Mouse (Mus musculus) intestine, embryonic 14.5 days (tissue): ENCODE data around the gene Tctex1d4. TPM values are rescaled to one million over a fixed set of nuclear protein-coding genes. Genes with fewer than 3 reads are reported as not detected.

Experiments used
- ATAC-seq: fragments of 200-750 bp; cut with Nextera tagmentation; replicated peaks from 2 replicates; pipeline ENCODE4 v1.8.0; 2017; ENCODE audit warnings: low read depth, moderate number of reproducible peaks, moderate TSS enrichment, moderate library complexity; ENCODE audit not compliant: low FRiP score, low TSS enrichment
- DNase-seq: peaks from one replicate; pipeline ENCODE4 v3.0.0-alpha.2; 2018; ENCODE audit warnings: low spot score
- H3K27ac ChIP-seq: fragments of 300-500 bp; sonication (generic); 2 replicates; pipeline ENCODE4 v1.5.1; 2014; ENCODE audit warnings: low read depth, mild to moderate bottlenecking, control low read depth
- H3K27me3 ChIP-seq: fragments of 300-500 bp; sonication (generic); replicated peaks from 2 replicates; pipeline ENCODE4 v1.6.1; 2014; ENCODE audit warnings: low read length, control low read depth; ENCODE audit not compliant: control insufficient read depth, insufficient read depth
- H3K36me3 ChIP-seq: fragments of 300-500 bp; sonication (generic); 2 replicates; pipeline ENCODE4 v1.6.1; 2014; ENCODE audit warnings: low read length, control low read depth; ENCODE audit not compliant: control insufficient read depth, insufficient read depth
- H3K4me1 ChIP-seq: fragments of 300-500 bp; sonication (generic); replicated peaks from 2 replicates; pipeline ENCODE4 v1.6.1; 2014; ENCODE audit warnings: low read length, control low read depth, mixed read lengths; ENCODE audit not compliant: control insufficient read depth, insufficient read depth
- H3K4me2 ChIP-seq: fragments of 300-500 bp; sonication (generic); 2 replicates; pipeline ENCODE4 v1.6.1; 2014; ENCODE audit warnings: low read length
- H3K4me3 ChIP-seq: fragments of 300-500 bp; sonication (generic); 2 replicates; pipeline ENCODE4 v1.5.1; 2014; ENCODE audit warnings: low read depth, low read length, control low read depth, mixed read lengths
- H3K9ac ChIP-seq: fragments of 300-500 bp; sonication (generic); 2 replicates; pipeline ENCODE4 v1.6.1; 2014; ENCODE audit warnings: mild to moderate bottlenecking, low read length
- H3K9me3 ChIP-seq: fragments of 300-500 bp; sonication (generic); 2 replicates; pipeline ENCODE4 v1.6.1; 2016; ENCODE audit warnings: low read length, control low read depth; ENCODE audit not compliant: control insufficient read depth
- WGBS: fragments of 180-500 bp; shearing (Covaris S2); extraction: QIAGEN DNeasy Blood & Tissue Kit; methylation state at CpG from one replicate; pipeline ENCODE4 v1.1.7; 2014; 5-methylcytosine and 5-hydroxymethylcytosine counted together
- polyA plus RNA-seq: library from polyadenylated mRNA; unstranded; fragments of >200 nt; fragmentation: Nextera tagmentation; extraction: Ambion mirVana; gene quantifications from 2 replicates; pipeline ENCODE4 v1.2.1, GENCODE M21; 2014

Gene Tctex1d4
- polyA plus RNA-seq, 1 experiment from 2014 or later, result not detected

DNA sequence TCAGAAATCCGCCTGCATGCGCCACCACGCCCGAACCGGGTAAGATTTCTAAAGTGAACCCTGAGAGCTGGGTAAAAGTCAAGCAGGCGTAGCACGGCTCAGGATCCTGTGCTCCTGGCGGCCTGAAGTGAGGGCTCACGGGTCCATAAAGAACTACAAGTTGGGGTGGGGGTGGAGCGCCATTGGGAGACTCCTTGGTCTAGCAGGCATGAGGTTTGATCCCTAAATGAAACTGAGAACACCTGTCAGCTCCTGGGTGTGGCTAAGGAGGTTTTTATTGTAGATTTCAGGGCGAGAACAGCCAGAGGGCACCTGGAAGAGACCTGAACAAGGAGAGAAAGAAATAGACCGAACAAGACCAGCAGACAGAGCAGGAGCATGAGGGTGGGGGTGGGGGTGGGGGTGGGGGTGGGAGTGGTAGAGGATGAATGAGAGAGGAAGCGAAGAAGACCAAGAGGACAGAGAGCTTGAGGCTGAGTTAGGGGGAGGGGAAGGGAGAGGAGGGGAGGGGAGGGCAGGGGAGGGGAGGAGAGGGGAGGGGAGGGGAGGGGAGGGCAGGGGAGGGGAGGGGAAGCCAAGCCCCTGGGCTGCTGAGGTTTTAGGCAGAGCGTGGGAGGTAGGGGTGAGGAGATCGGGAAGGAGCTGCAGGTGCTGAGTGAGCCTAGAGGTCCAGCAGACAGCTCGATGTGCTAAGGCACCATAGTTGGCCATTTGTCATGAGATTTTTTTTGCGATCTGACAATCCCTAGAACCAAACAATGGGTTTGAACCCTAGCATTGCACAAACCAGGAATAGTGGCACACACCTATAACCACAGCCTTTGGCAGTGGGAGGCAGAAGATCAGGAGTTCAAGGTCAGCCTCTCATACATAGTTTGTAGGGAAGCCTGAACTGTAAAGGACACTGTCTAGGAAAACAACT, 12.0 kb downstream of the Tctex1d4 start:
- Histone ChIP-seq H3K4me1 (0 out of 2 replicates have a peak, but pooled peaks cover 3% of the 10 kb centered on the region), H3K27me3 (no peaks in the 10 kb centered on the region), H3K9me3 (no peaks in the 10 kb centered on the region), H3K4me2 (no peak overlapping the region), H3K27ac (no peak overlapping the region), H3K36me3 (no peaks in the 10 kb centered on the region), H3K9ac (no peak overlapping the region), H3K4me3 (no peak overlapping the region)
- DNase-seq (no peak), ATAC-seq (no peak)
- WGBS, result 65% methylated on average over 16 of the region's 17 CpGs

DNA sequence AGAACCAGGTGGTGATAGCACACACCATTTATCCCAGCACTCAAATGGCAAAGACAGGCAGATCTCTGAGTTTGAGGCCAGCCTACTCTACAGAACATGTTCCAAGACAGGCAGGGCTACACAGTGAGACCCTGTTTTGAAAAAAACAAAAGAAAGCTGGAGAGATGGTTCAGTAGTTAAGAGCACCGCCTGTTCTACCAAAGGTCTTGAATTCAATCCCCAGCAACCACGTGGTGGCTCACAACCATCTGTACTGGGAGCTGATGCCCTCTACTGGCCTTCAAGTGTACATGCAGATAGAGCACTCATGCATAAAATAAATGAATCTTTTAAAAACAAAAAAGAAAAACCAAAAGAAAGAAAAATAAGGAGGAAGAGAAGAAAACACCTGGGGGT, 12.6 kb downstream of the Tctex1d4 start:
- WGBS, result 5% methylated on average over 2 of the region's 2 CpGs
- Histone ChIP-seq H3K27ac (no peak overlapping the region), H3K9ac (no peak overlapping the region), H3K9me3 (no peaks in the 10 kb centered on the region), H3K36me3 (no peaks in the 10 kb centered on the region), H3K4me3 (no peak overlapping the region), H3K4me1 (0 out of 2 replicates have a peak, but pooled peaks cover under 1% of the 10 kb centered on the region), H3K4me2 (no peak overlapping the region), H3K27me3 (no peaks in the 10 kb centered on the region)
- no peak for ATAC-seq
- DNase-seq, result no peak

DNA sequence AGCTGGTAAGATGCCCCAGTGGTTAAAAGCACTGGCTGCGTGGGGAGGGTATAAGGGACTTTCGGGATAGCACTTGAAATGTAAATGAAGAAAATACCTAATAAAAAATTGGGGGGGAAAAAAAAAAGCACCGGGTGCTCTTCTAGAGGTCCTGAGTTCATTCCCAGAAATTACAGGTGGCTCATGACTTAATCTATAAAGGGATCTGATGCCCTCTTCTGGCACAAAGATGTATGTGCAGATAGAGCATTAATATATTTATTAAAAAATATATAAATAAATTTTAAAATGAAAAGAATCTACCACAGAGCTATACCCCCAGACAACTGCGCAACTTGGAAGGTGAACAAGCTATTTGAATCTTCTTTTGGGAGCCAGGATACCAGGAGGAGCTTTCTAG, 14.0 kb downstream of the Tctex1d4 start:
- H3K27me3 ChIP-seq, result no peaks in the 10 kb centered on the region
- WGBS, result 30% methylated on average over 4 of the region's 4 CpGs
- H3K27ac ChIP-seq, result no peak overlapping the region
- H3K9ac ChIP-seq, result no peak overlapping the region
- H3K9me3 ChIP-seq, result no peaks in the 10 kb centered on the region
- DNase-seq, result no peak
- no peaks in the 10 kb centered on the region for H3K36me3 ChIP-seq
- no peak for ATAC-seq
- H3K4me1 ChIP-seq, result no peaks in the 10 kb centered on the region
- H3K4me2 ChIP-seq, result no peak overlapping the region
- no peak overlapping the region for H3K4me3 ChIP-seq

DNA sequence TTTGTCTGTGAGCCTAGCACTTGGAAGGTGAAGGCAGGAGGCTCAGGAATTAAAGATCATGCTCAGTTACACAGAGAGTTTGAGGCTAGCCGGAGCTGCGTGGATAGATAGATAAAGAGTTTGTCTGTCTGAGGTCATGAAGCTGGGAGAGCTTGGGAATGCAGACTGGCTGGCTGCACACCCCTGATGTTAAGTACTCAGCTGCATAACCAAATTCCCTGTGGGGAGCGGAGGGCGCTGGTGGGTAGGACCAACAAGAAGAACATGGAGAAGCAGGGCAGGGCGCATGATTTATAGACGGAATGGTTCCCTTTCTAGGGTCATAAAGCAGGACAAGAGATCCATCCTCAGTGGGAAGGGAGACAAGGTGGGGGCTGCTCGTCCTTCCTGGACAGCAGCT, 16.4 kb downstream of the Tctex1d4 start:
- Histone ChIP-seq H3K27me3 (no peaks in the 10 kb centered on the region), H3K36me3 (no peaks in the 10 kb centered on the region), H3K4me2 (no peak overlapping the region), H3K4me3 (no peak overlapping the region), H3K27ac (no peak overlapping the region), H3K4me1 (no peaks in the 10 kb centered on the region), H3K9ac (no peak overlapping the region), H3K9me3 (no peaks in the 10 kb centered on the region)
- WGBS, result 31% methylated on average over 7 of the region's 7 CpGs
- ATAC-seq (no peak), DNase-seq (no peak)

DNA sequence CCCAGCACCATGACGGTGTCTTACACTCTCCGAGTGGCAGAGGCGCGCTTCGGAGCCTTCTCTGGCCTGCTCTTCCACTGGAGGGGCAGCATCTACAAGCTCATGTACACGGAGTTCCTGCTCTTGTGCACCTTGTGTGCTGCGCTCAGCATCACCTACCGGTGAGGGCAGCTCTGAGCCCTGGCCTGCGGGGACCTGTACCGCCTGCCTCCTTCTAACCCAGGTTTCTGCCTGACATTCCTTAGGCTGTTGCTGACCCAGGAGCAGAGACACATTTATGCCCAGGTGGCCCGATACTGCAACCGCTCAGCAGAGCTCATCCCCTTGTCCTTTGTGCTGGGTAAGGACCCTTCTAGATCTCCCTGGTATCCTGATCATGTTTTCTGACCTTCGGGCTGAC, 18.7 kb downstream of the Tctex1d4 start:
- 90% methylated on average over 13 of the region's 13 CpGs for WGBS

DNA sequence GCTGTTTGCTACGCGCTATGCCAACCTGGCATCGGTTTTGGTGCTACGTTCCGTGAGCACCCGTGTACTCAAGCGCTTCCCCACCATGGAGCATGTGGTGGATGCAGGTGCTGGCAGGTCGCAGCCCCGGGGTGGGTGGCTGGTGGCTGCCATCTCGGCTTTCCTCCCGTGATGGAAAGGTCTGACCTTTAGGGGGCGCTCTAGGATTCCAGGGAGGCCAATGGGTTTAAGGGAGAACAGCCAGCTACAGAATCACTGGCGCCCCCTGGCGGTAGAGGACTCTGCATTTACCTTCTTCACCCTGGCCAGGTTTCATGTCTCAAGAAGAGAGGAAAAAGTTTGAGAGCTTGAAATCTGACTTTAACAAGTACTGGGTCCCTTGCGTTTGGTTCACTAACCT, 19.6 kb downstream of the Tctex1d4 start:
- Histone ChIP-seq H3K4me3 (no peak overlapping the region), H3K9me3 (no peaks in the 10 kb centered on the region), H3K4me2 (no peak overlapping the region), H3K36me3 (peaks cover 21% of the 10 kb centered on the region), H3K27ac (no peak overlapping the region), H3K27me3 (no peaks in the 10 kb centered on the region), H3K9ac (no peak overlapping the region), H3K4me1 (no peaks in the 10 kb centered on the region)
- 0 out of 2 replicates have a peak, but pooled peaks have one; percentile 2 for ATAC-seq
- DNase-seq, result peak; percentile 88
- WGBS, result 36% methylated on average over 15 of the region's 15 CpGs

More for the DNA sequence above, 18.7 kb downstream of the Tctex1d4 start:
- H3K4me1 ChIP-seq, result no peaks in the 10 kb centered on the region
- H3K9me3 ChIP-seq, result no peaks in the 10 kb centered on the region
- H3K4me2 ChIP-seq, result no peak overlapping the region
- no peaks in the 10 kb centered on the region for H3K27me3 ChIP-seq
- H3K4me3 ChIP-seq, result no peak overlapping the region
- ATAC-seq (no peak), DNase-seq (no peak)
- peaks cover 12% of the 10 kb centered on the region for H3K36me3 ChIP-seq
- H3K9ac ChIP-seq, result no peak overlapping the region
- no peak overlapping the region for H3K27ac ChIP-seq

DNA sequence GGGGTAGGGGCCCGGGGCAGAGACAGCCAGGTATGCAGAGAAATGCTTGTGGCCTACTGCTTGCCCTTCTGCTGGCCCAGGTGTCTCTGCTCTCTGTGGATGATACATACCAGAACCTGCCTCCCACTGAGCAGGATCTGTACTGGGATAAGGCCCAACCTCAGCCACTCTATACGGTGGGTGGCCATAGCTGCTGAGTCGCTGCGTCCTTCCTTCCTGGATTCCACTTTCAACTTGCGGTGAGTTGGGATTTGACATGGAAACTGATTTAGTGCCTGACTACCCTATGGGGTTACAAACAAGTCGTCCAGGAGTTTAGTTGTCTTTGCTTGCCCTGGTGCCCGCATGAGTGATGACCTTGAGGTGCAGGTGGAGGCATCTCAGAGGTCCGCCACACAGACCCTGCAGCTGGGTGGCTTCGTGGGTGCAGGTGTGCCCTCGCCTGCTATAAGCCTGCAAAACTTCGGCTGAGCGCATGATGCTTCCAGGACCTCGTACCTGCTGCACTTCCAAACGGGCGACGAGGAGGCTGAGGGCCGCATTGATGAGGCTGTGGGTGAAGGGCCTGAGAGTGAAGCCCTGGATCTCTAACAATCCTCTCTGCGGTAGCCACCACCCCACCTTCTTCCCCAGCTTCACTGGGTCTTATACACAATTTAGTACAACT, 21.6 kb downstream of the Tctex1d4 start:
- Histone ChIP-seq H3K4me3 (no peak overlapping the region), H3K27ac (no peak overlapping the region), H3K36me3 (peaks cover 41% of the 10 kb centered on the region), H3K9me3 (no peaks in the 10 kb centered on the region), H3K27me3 (no peaks in the 10 kb centered on the region), H3K4me2 (no peak overlapping the region), H3K9ac (no peak overlapping the region), H3K4me1 (no peaks in the 10 kb centered on the region; the same call in 1 of the 2 replicates)
- DNase-seq (no peak), ATAC-seq (no peak)
- WGBS, result 74% methylated on average over 18 of the region's 18 CpGs

DNA sequence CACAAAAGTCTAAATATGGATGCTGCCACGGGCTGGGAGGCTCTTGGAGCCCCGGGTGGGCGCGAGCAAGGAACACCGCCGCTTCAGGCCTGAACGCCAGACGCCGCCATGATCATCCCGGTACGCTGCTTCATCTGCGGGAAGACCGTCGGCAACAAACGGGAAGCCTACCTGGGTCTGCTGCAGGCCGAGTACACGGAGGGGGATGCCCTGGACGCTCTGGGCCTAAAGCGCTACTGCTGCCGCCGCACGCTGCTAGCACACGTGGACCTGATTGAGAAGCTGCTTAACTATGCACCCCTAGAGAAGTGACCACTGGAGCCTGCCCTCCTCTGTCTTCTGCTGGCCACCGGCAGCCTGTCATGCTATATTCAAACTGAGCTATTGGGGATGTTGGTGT, 22.2 kb downstream of the Tctex1d4 start:
- Histone ChIP-seq H3K27ac (no peak overlapping the region), H3K27me3 (no peaks in the 10 kb centered on the region), H3K4me3 (no peak overlapping the region), H3K4me2 (no peak overlapping the region), H3K4me1 (peaks cover under 1% of the 10 kb centered on the region; the same call in 1 of the 2 replicates), H3K36me3 (peaks cover 48% of the 10 kb centered on the region), H3K9me3 (no peaks in the 10 kb centered on the region), H3K9ac (no peak overlapping the region)
- DNase-seq (no peak), ATAC-seq (no peak)
- 67% methylated on average over 24 of the region's 24 CpGs for WGBS
